Mouse (Mus musculus): Measurements from ENCODE around the gene Pls1.

The Pls1 gene

GRCm38 (mm10) chr9:95844825-95845460 lies at the start of gene Pls1:
Gene Pls1 (minus strand): TSS chr9:95845311.
- in situ Hi-C loops (cut with MboI, MseI): loop anchor here (10.0 kb wide), 1 partner anchor 1300 kb away; no protein-coding TSS in a partner anchor

- in situ Hi-C loops (cut with MboI, MseI): no loop called here
Observed at GRCm38 (mm10) chr9:95882751-95883150, 37.6 kb upstream of the Pls1 start.

- in situ Hi-C loops (cut with MboI, MseI): no loop called here
Observed at GRCm38 (mm10) chr9:95878246-95878645, 33.1 kb upstream of the Pls1 start.

- in situ Hi-C loops (cut with MboI, MseI): loop anchor here (5.0 kb wide), 1 partner anchor 346 kb away; the partner anchor contains the start of gene U2surp
Observed at GRCm38 (mm10) chr9:95858027-95858570, 13.0 kb upstream of the Pls1 start.

- in situ Hi-C loops (cut with MboI, MseI): loop anchor here (5.0 kb wide), 1 partner anchor 345 kb away; the partner anchor contains the start of gene U2surp
Observed at GRCm38 (mm10) chr9:95857414-95858026, 12.4 kb upstream of the Pls1 start, which contains the start of gene Atr. Gene Atr (plus strand): TSS chr9:95857597.

- in situ Hi-C loops (cut with MboI, MseI): loop anchor here (5.0 kb wide), 1 partner anchor 344 kb away; the partner anchor contains the start of gene U2surp
Observed at GRCm38 (mm10) chr9:95856004-95856403, 10.9 kb upstream of the Pls1 start.

- in situ Hi-C loops (cut with MboI, MseI): loop anchor here (5.0 kb wide), 1 partner anchor 343 kb away; the partner anchor contains the start of gene U2surp
Observed at GRCm38 (mm10) chr9:95854891-95855290, 9.8 kb upstream of the Pls1 start.

- in situ Hi-C loops (cut with MboI, MseI): no loop called here
Observed at GRCm38 (mm10) chr9:95852896-95853295, 7.8 kb upstream of the Pls1 start.

- in situ Hi-C loops (cut with MboI, MseI): no loop called here
Observed at GRCm38 (mm10) chr9:95851671-95852070, 6.6 kb upstream of the Pls1 start.

- in situ Hi-C loops (cut with MboI, MseI): loop anchor here (10.0 kb wide), 1 partner anchor 1301 kb away; no protein-coding TSS in a partner anchor
Observed at GRCm38 (mm10) chr9:95845711-95846110, 600 bp upstream of the Pls1 start.

- in situ Hi-C loops (cut with MboI, MseI): no loop called here
Observed at GRCm38 (mm10) chr9:95839424-95839823, 5.7 kb downstream of the Pls1 start.

GRCm38 (mm10) chr9:95835741-95836140 lies 9.4 kb downstream of the Pls1 start:
- in situ Hi-C loops (cut with MboI, MseI): no loop called here

- in situ Hi-C loops (cut with MboI, MseI): no loop called here
Observed at GRCm38 (mm10) chr9:95834799-95835198, 10.3 kb downstream of the Pls1 start.

GRCm38 (mm10) chr9:95832758-95833157 lies 12.4 kb downstream of the Pls1 start:
- in situ Hi-C loops (cut with MboI, MseI): no loop called here

GRCm38 (mm10) chr9:95827565-95827964 lies 17.5 kb downstream of the Pls1 start:
- in situ Hi-C loops (cut with MboI, MseI): no loop called here

GRCm38 (mm10) chr9:95822531-95822930 lies 22.6 kb downstream of the Pls1 start:
- in situ Hi-C loops (cut with MboI, MseI): no loop called here

GRCm38 (mm10) chr9:95815706-95816105 lies 29.4 kb downstream of the Pls1 start:
- in situ Hi-C loops (cut with MboI, MseI): no loop called here

GRCm38 (mm10) chr9:95815015-95815673 lies 30.0 kb downstream of the Pls1 start:
- in situ Hi-C loops (cut with MboI, MseI): no loop called here

GRCm38 (mm10) chr9:95813721-95814531 lies 31.2 kb downstream of the Pls1 start:
- in situ Hi-C loops (cut with MboI, MseI): no loop called here

GRCm38 (mm10) chr9:95811817-95812216 lies 33.3 kb downstream of the Pls1 start:
- in situ Hi-C loops (cut with MboI, MseI): no loop called here

- in situ Hi-C loops (cut with MboI, MseI): no loop called here
Observed at GRCm38 (mm10) chr9:95809596-95809995, 35.5 kb downstream of the Pls1 start.
